Comparison of ENCODE assay signal across 34 mouse cellular contexts in the genomic region with DNA sequence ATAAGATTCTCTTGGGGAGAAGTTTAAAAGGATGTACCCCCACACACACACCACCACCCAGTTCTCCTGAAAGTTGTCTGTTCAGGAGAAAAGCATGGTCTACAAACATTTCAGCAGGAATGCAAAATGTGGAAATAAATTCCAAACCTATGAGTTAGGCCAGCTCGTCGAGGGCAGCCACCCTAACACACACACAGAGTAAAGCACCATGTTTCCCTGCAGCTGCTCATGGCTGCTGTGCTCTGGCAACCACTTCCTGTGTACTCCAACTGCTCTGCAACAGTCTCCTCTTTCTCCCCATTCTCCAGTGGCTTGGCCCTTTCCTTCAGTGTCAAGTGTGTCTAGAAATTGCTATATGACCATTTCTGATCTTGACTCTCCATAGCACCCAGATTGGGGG. TPM values are rescaled to one million over a fixed set of nuclear protein-coding genes. Genes with fewer than 3 reads are reported as not detected.
A peak's percentile ranks its signal among the peaks of the same experiment; 100 is the strongest.
DNase-seq lines count a peak whose midpoint lies in the region; ATAC-seq and TF ChIP-seq lines count a peak whose summit lies in the region.
"Had no signal": no experiment of that assay in that cellular context is flagged by ENCODE, and none has a peak within 500 bp of the region (broad histone marks: within the 10 kb centered on the region; RNA-seq: fewer than 3 reads in every experiment).

No protein-coding gene starts in this region.

- no peak overlapping the region for H3K9ac ChIP-seq in lung, embryonic 15.5 days
- H3K9ac ChIP-seq in heart, embryonic 12.5 days: no peak overlapping the region
- H3K9ac ChIP-seq: embryonic facial prominence, embryonic 13.5 days; hindbrain, embryonic 12.5 days; intestine, embryonic 15.5 days; liver, embryonic 14.5 days; lung, embryonic 14.5 days had no signal

- H3K27ac ChIP-seq in lung, embryonic 15.5 days: no peak overlapping the region
- H3K27ac ChIP-seq in heart, embryonic 12.5 days (ENCODE audit: poor library complexity, severe bottlenecking): no peak overlapping the region
- H3K27ac ChIP-seq: embryonic facial prominence, embryonic 13.5 days; heart, embryonic 10.5 days; hindbrain, embryonic 12.5 days; hindbrain, postnatal 0 days; intestine, embryonic 15.5 days; liver, embryonic 14.5 days had no signal

- H3K4me1 ChIP-seq in lung, embryonic 15.5 days: no peaks in the 10 kb centered on the region
- peaks cover 11% of the 10 kb centered on the region; the same call in 1 of the 2 replicates for H3K4me1 ChIP-seq in lung, adult 2 months (ENCODE audit: control insufficient read depth, insufficient read depth, low read length)
- H3K4me1 ChIP-seq in heart, embryonic 12.5 days (replicated peaks): 0 out of 2 replicates have a peak, but pooled peaks cover 3% of the 10 kb centered on the region
- H3K4me1 ChIP-seq: embryonic facial prominence, embryonic 13.5 days; hindbrain, embryonic 12.5 days; intestine, embryonic 15.5 days had no signal

- WGBS in lung, embryonic 15.5 days: 54% methylated on average over 2 of the region's 2 CpGs
- WGBS in lung, adult 2 months: 36% methylated on average over 2 of the region's 2 CpGs
- 54% methylated on average over 2 of the region's 2 CpGs for WGBS in heart, embryonic 12.5 days

- TF ChIP-seq CTCF in lung, adult 2 months (IDR thresholded peaks at IDR 0.05; ENCODE audit: insufficient read depth, low read length): no peak
- no peak for TF ChIP-seq CTCF in C2C12 (IDR thresholded peaks at IDR 0.05; ENCODE audit: control insufficient read depth, insufficient read depth, insufficient read length)

- no peaks in the 10 kb centered on the region for H3K36me3 ChIP-seq in lung, embryonic 15.5 days
- H3K36me3 ChIP-seq in C2C12 (ENCODE audit: control insufficient read depth, insufficient read depth): peaks cover 16% of the 10 kb centered on the region
- no peaks in the 10 kb centered on the region for H3K36me3 ChIP-seq in heart, embryonic 12.5 days
- H3K36me3 ChIP-seq: embryonic facial prominence, embryonic 13.5 days; heart, embryonic 10.5 days; hindbrain, embryonic 12.5 days; intestine, embryonic 15.5 days had no signal

- H3ac ChIP-seq in C2C12 (ENCODE audit: control insufficient read depth, insufficient read length, low read depth): no peak overlapping the region

- no peak overlapping the region for H3K4me2 ChIP-seq in lung, embryonic 15.5 days
- H3K4me2 ChIP-seq in heart, embryonic 12.5 days: no peak overlapping the region
- H3K4me2 ChIP-seq: embryonic facial prominence, embryonic 13.5 days; hindbrain, embryonic 12.5 days; intestine, embryonic 15.5 days; lung, embryonic 14.5 days had no signal

- no peak for DNase-seq in lung, adult 2 months
- peak; percentile 32 for DNase-seq in thymus, postnatal 25 days
- DNase-seq in frontal cortex, adult 2 months (ENCODE audit: extremely low spot score in 1 of 2, low spot score in 1 of 2): no peak
- DNase-seq in heart, adult 8-10 months (ENCODE audit: low spot score): no peak
- DNase-seq: adrenal gland, postnatal 10 days; cerebellum, adult 8-10 months; cerebellum, postnatal 25 days; gastrocnemius, postnatal 10 days; heart, postnatal 36 days; kidney, adult 2 months; kidney, postnatal 36 days; liver; midbrain, embryonic 14.5 days; right cerebral cortex, adult 18-20 months; spleen, adult 18-20 months had no signal

- H3K4me3 ChIP-seq in lung, embryonic 15.5 days: no peak overlapping the region
- no peak overlapping the region for H3K4me3 ChIP-seq in lung, adult 2 months (replicated peaks; ENCODE audit: extremely low read depth, low read depth, low read length)
- no peak overlapping the region for H3K4me3 ChIP-seq in C2C12 (ENCODE audit: insufficient read depth, poor library complexity, severe bottlenecking)
- H3K4me3 ChIP-seq in heart, embryonic 12.5 days: no peak overlapping the region
- H3K4me3 ChIP-seq: embryonic facial prominence, embryonic 13.5 days; erythroblast, embryonic 14.5 days; heart, embryonic 10.5 days; hindbrain, embryonic 12.5 days; intestine, embryonic 15.5 days had no signal

- H3K27me3 ChIP-seq in lung, embryonic 15.5 days: no peaks in the 10 kb centered on the region
- no peaks in the 10 kb centered on the region for H3K27me3 ChIP-seq in C2C12 (ENCODE audit: control insufficient read depth, insufficient read depth, insufficient read length)
- no peaks in the 10 kb centered on the region for H3K27me3 ChIP-seq in heart, embryonic 12.5 days (replicated peaks)
- H3K27me3 ChIP-seq: embryonic facial prominence, embryonic 13.5 days; hindbrain, embryonic 12.5 days; intestine, embryonic 15.5 days had no signal

- peaks cover 7% of the 10 kb centered on the region for H3K79me3 ChIP-seq in C2C12 (ENCODE audit: low read depth)

- ATAC-seq in lung, embryonic 15.5 days (ENCODE audit: borderline replicate concordance, extremely low read depth, low FRiP score, low TSS enrichment): peak; percentile 43; the same call in 1 of the 2 replicates
- peak; percentile 38; the same call in 1 of the 2 replicates for ATAC-seq in granulocyte monocyte progenitor cell, adult 5-6 weeks (replicated peaks; ENCODE audit: poor library complexity, severe bottlenecking)
- no peak for ATAC-seq in heart, embryonic 12.5 days (ENCODE audit: insufficient number of reproducible peaks, low FRiP score)
- ATAC-seq: activated CD4-positive, CD25-positive, alpha-beta regulatory T cell, adult 4 months; CD4-positive, CD25-positive, alpha-beta regulatory T cell, adult 4 months; forebrain, embryonic 16.5 days; hindbrain, postnatal 0 days; intestine, embryonic 15.5 days had no signal

- no peak for TF ChIP-seq POLR2A in lung, adult 2 months (IDR thresholded peaks at IDR 0.05; ENCODE audit: borderline replicate concordance, extremely low read depth, low read depth, low read length)

- no peaks in the 10 kb centered on the region for H3K9me3 ChIP-seq in lung, embryonic 15.5 days
- no peaks in the 10 kb centered on the region for H3K9me3 ChIP-seq in heart, embryonic 12.5 days (replicated peaks)
- H3K9me3 ChIP-seq: embryonic facial prominence, embryonic 13.5 days; heart, embryonic 10.5 days; hindbrain, embryonic 12.5 days; intestine, embryonic 15.5 days had no signal

- peaks cover 33% of the 10 kb centered on the region for H3K79me2 ChIP-seq in C2C12 (ENCODE audit: control insufficient read depth, insufficient read depth)

TF ChIP-seq in C2C12, 6 proteins besides CTCF, POLR2A, EP300 and RAD21:
- TF ChIP-seq MYOG (IDR thresholded peaks at IDR 0.05; ENCODE audit: control insufficient read depth, extremely low read depth, insufficient read length) (no peak), MAX (IDR thresholded peaks at IDR 0.05) (peak; percentile 25), FOSL1 (IDR thresholded peaks at IDR 0.05; ENCODE audit: insufficient read depth, low read length, poor library complexity, severe bottlenecking) (no peak), MYOD1 (IDR thresholded peaks at IDR 0.05; ENCODE audit: control insufficient read depth, insufficient read length, low read depth) (peak; percentile 80), USF1 (IDR thresholded peaks at IDR 0.05; ENCODE audit: low read depth) (no peak), CEBPB (IDR thresholded peaks at IDR 0.05; ENCODE audit: low read depth) (peak; percentile 14)
TF ChIP-seq in C2C12: peak in this region for 3.

RNA-seq across cellular contexts. Expression of a gene that starts 16.4 kb away (rescaled TPM):
- polyA plus RNA-seq in lung, embryonic 15.5 days (2015; fragmentation: Nextera tagmentation; extraction: Ambion mirVana): not detected in 2 replicates
- 0.06 and 0.09 TPM in 2 replicates for polyA plus RNA-seq in lung, adult 2 months (2012; rRNA removed)
- 0.12 TPM for polyA plus RNA-seq in C2C12 (2012; fragmentation: generic; extraction: Trizol)
- total RNA-seq in granulocyte monocyte progenitor cell, adult 5-6 weeks (2014; fragmentation: Nextera tagmentation): not detected in 2 replicates
- total RNA-seq in granulocyte monocyte progenitor cell, adult 5-6 weeks (2017): not detected in 2 replicates
- 0.10 TPM in 1 of 2 replicates, not detected in the other for polyA plus RNA-seq in heart, embryonic 12.5 days (2016; fragmentation: Nextera tagmentation; extraction: Ambion mirVana)
- polyA plus RNA-seq in frontal cortex, adult 2 months (2012; rRNA removed): 0.10 and 0.19 TPM in 2 replicates
- total RNA-seq in heart, adult 8-10 months (2022): under 1 TPM in 2 of 4 experiments, not detected in 2; 0.12 to 0.16 TPM
- total RNA-seq: heart, postnatal 36 days; hindbrain, postnatal 0 days; layer of hippocampus, adult 8-10 months had no signal
- polyA plus RNA-seq: activated CD4-positive, CD25-positive, alpha-beta regulatory T cell, adult 4 months; CD4-positive, CD25-positive, alpha-beta regulatory T cell, adult 4 months; embryonic facial prominence, embryonic 13.5 days; erythroblast, embryonic 14.5 days; heart, embryonic 10.5 days; heart, embryonic 16.5 days; intestine, embryonic 15.5 days; limb, embryonic 11.5 days; liver, embryonic 14.5 days; stomach, embryonic 16.5 days had no signal

RNA-seq across cellular contexts. Expression of a gene that starts 45.1 kb away (rescaled TPM):
- 191 and 196 TPM in 2 replicates for polyA plus RNA-seq in lung, embryonic 15.5 days (2015; fragmentation: Nextera tagmentation; extraction: Ambion mirVana)
- polyA plus RNA-seq in lung, adult 2 months (2012; rRNA removed): 40.3 and 68.3 TPM in 2 replicates
- polyA plus RNA-seq in C2C12 (2012; fragmentation: generic; extraction: Trizol): 58.3 TPM
- total RNA-seq in granulocyte monocyte progenitor cell, adult 5-6 weeks (2014; fragmentation: Nextera tagmentation): 131 and 169 TPM in 2 replicates
- total RNA-seq in granulocyte monocyte progenitor cell, adult 5-6 weeks (2017): 127 and 134 TPM in 2 replicates
- polyA plus RNA-seq in heart, embryonic 12.5 days (2016; fragmentation: Nextera tagmentation; extraction: Ambion mirVana): 186 and 190 TPM in 2 replicates
- 89.6 and 91.4 TPM in 2 replicates for polyA plus RNA-seq in frontal cortex, adult 2 months (2012; rRNA removed)
- 10 to 100 TPM; 67.8 to 79.9 (median 75.9) TPM for total RNA-seq in heart, adult 8-10 months (2022)
